Mouse (Mus musculus): ENCODE results near the gene Zfhx3.

The Zfhx3 gene

GRCm38 (mm10) chr8:108019651-108020050 lies 77.2 kb downstream of the Zfhx3 start:
- CTCF ChIA-PET, result no interaction called here

DNA sequence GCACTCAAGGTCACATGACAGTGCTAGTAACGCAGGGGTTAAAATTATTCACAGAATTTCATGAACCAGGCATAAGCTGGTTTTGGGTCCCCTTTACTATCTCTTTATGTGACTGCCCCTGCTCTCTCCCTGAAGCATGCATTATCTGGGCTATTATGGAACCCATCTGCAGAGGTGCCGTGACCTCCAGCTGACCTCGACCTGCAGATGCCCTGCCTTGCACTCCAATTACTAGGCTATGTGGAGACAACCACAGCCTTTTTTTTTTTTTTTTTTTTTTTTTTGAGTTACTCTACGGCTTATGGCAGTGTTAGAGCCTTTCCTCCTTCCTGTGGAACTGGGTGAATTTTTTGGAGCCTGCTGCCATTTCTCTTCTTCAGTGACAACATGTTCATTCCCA lies 80.0 kb downstream of the Zfhx3 start:
- CTCF ChIA-PET, result interaction anchor here (0.6 kb wide), 1 partner anchor 178 kb away, joined by 4 read pairs; no protein-coding TSS in a partner anchor

DNA sequence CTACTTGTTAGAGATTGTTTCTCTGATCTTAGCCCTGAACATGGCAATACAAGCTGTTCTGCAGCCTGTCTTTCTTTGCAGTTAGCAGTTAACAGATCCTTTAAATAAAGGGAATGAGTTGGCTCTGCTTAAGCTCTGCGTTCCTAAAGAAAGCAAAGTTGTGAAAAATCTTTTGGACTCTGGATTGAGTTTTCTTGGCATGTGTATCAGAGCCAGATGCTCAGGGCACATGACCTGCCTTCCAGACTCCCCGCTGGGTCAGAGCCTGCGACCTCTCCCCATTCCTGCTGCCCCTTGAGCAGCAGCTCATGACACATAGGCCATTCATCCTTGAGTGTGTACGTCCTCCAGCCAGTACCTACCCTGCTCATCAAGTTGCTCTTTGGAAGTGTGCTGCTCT lies 81.9 kb downstream of the Zfhx3 start:
- CTCF ChIA-PET, result no interaction called here

DNA sequence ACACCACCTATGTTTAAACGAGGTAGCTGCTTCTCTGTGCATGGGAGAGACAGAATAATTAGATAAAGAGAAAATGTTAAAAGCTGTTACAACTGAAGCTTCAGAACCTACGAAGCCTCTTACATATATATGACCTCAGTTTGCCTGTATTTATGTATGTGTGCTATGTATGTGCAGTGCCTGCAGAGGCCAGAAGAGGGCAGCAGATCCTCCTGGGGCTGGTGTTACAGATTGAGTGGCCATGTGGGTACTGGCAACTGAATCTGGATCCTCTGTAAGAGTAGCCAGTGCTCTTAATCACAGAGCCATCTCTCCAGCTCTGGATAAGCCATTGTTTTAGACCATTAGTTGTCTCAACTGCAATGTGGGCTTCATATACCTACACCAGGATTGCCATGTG lies 82.8 kb downstream of the Zfhx3 start:
- CTCF ChIA-PET, result no interaction called here

GRCm38 (mm10) chr8:108026557-108027440 lies 84.4 kb downstream of the Zfhx3 start:
- CTCF ChIA-PET, result no interaction called here

DNA sequence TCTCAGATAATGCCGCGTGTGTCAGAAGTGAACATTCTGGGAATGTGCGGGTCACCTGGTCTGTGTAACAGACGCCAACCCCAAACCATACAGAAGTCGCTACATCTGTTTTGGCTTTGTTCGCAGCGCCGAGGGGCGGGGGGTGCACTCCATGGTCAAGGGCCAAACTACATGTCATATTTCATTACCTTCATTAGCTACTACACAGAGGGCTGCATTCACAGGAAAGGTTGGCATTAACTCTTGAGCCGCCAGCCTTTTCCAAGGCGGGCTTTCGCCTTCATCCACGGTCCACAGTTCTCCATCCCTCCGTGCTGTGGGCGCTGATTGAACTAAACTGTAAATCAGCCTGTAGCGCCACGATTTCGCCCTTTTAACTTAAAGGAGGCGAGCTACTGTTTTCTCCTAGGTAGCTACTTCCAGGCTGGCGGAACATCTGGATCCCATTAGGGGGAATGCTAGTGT lies 85.1 kb downstream of the Zfhx3 start:
- CTCF ChIA-PET, result no interaction called here

DNA sequence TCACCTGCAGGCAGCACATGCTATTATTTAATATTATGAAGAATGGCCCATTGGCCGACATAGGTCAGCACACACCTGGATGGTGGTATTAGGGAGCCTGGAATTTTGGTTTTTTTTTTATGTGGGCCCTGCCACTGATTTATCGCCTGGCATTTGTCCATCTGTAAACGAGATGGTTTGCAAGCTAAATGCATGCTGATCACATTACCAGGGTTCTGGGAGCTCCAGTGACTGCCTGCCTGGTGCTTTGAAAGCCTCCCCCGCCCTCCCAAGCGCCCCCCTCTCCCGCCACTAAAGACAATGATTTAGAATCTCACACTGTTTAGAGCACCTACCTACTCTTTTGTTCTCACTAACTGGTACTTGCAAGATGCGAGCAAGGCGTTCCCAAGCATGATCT lies 86.0 kb downstream of the Zfhx3 start:
- CTCF ChIA-PET, result no interaction called here

DNA sequence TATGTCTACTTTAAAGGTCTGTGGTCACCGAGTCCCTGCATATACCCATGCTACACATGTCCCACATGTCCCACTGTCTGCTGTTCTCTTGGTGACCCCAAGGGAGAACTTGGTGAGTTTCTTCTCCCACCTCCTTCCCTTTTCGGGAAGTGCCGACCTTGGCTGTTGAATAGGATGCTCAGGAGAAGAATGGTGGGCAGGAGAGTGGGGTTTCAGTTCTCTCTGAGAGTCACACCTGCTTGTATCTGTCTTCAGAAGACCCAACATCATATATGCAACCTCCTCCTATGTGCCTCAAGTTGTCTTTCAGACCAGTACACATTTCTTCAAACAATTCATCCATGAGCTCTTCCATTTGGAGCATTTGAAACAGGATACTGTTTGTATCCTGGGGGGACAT lies 88.7 kb downstream of the Zfhx3 start:
- CTCF ChIA-PET, result no interaction called here

DNA sequence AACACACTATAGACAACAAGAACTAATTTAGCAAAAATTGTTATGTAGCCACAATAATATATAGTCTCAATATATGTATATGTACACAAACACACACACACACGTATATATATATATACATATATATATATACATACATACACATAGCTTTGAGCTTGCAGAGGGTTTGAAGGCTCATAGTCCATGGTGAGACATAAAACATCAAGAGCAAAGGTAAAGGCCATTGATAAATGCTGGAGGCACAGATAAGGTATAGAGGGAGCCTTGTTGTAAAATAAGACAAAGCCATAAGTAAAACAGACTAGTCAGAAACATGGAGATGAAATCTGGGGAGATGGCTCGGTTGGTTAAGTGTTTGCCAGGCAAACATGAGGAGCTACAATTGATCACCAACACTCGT lies 91.6 kb downstream of the Zfhx3 start:
- CTCF ChIA-PET, result no interaction called here

DNA sequence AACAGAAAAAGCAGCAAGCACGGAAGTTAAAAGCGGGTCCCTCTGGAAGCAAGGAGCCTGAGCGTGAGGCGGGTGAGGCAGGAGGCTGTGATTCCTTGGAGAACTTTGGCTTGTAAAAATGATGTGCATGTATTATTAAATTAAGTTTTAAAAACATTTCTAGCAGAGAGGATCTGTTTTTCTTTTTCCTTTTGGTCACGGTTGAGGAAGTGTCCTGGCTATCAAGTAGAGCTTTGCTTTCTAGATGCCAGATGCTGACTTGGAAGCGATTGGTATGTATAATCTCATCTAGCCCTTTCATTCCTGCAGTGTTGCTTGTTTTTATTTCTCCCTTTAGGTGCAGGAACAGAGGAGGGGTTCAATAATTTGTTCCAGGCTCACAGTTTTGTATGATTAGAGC lies 92.3 kb downstream of the Zfhx3 start:
- CTCF ChIA-PET, result no interaction called here

- CTCF ChIA-PET, result no interaction called here
Observed at GRCm38 (mm10) chr8:108043618-108044017, 101.2 kb downstream of the Zfhx3 start.

DNA sequence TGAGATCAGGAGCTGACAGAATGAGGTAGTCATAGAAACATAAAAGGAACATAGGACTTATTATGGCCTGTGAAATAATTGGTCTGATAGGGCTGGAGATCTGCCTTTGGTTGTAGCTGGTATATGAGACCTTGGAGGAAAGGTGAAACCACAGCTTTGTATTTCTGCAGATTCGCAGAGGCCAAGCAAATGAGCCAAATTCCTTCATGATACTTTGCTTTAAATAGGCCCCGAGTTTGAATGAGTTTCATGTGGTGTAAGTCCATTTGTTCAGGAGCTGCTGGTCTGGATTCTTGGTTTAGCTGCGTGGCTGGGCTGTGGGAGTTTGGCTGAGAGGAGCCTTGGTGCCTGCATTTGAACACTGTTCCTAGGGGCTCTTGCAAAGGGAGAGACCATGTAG lies 101.7 kb downstream of the Zfhx3 start:
- CTCF ChIA-PET, result no interaction called here

- CTCF ChIA-PET, result no interaction called here
Observed at GRCm38 (mm10) chr8:108056241-108056640, 113.8 kb downstream of the Zfhx3 start.

GRCm38 (mm10) chr8:108061972-108062371 lies 119.5 kb downstream of the Zfhx3 start:
- CTCF ChIA-PET, result no interaction called here

- CTCF ChIA-PET, result no interaction called here
Observed at GRCm38 (mm10) chr8:108067111-108067510, 124.7 kb downstream of the Zfhx3 start.

GRCm38 (mm10) chr8:108068195-108068594 lies 125.8 kb downstream of the Zfhx3 start:
- CTCF ChIA-PET, result no interaction called here

DNA sequence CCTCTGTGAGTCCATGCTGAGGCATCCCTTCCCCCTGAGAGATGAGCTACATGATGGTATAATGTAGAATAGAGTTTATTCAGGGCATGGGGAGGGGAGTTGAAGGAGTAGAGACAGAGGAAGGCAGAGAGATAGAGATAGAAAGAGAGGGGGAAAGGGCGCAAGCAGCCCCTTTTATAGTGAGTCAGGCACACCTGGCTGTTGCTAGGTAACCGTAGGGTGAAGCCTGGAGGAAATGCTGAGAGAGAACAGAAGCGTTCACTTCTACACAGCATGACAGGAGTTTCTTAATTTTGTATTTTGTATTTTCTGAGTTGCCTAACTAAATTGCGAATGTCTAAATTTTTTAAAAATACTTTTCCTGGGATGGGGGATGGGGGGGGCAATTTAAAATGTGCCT lies 128.0 kb downstream of the Zfhx3 start:
- CTCF ChIA-PET, result no interaction called here

- CTCF ChIA-PET, result no interaction called here
Observed at GRCm38 (mm10) chr8:108072126-108072746, 129.8 kb downstream of the Zfhx3 start.

- CTCF ChIA-PET, result no interaction called here
Observed at GRCm38 (mm10) chr8:108072853-108073252, 130.4 kb downstream of the Zfhx3 start.

- CTCF ChIA-PET, result no interaction called here
Observed at GRCm38 (mm10) chr8:108075176-108075575, 132.7 kb downstream of the Zfhx3 start.

DNA sequence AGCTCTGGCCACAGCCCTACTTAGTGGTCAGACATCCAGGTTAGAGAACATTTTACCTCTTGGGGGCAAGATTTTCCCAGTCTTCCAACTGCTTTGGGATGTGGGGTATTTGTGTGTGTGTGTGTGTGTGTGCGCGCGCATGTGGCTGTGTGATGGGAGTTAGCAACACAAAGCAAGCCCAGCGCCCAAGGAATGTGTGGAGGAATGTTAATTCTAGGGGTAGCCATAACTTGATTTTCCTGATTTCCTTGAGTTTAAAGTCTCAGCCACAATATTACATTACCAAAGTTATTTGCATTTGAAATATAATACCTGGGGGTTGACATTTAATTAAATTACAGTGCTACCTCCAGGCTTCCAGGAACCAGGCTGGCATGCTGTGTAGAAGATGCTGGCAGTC lies 136.3 kb downstream of the Zfhx3 start:
- CTCF ChIA-PET, result no interaction called here

GRCm38 (mm10) chr8:108086913-108087312 lies 144.5 kb downstream of the Zfhx3 start:
- CTCF ChIA-PET, result no interaction called here

GRCm38 (mm10) chr8:108089632-108090031 lies 147.2 kb downstream of the Zfhx3 start:
- CTCF ChIA-PET, result no interaction called here

GRCm38 (mm10) chr8:108098598-108098997 lies 156.2 kb downstream of the Zfhx3 start:
- CTCF ChIA-PET, result no interaction called here
